Mouse (Mus musculus) small intestine, adult 2 months (tissue): ENCODE data around the gene Ephb3.
"Not testable (repeated sequence)": the region's sequence is repeated elsewhere in the genome, so short reads cannot be mapped to it uniquely, and the experiment has no call there.

Experiments used
- CTCF ChIP-seq: fragments of 200-500 bp; IDR thresholded peaks from 2 replicates; pipeline ENCODE4 v1.5.1; 2012; ENCODE audit warnings: low read depth, mild to moderate bottlenecking, control low read depth, inconsistent platforms, low read length, moderate library complexity, mixed read lengths; ENCODE audit not compliant: insufficient replicate concordance, insufficient read length; ENCODE audit errors: extremely low read depth
- POLR2A ChIP-seq: fragments of 200-500 bp; IDR thresholded peaks from 2 replicates; pipeline ENCODE4 v1.6.1; 2012; ENCODE audit warnings: low read depth, mild to moderate bottlenecking, control low read depth, inconsistent platforms, low read length, moderate library complexity

- not testable (repeated sequence) for TF ChIP-seq POLR2A, CTCF
Measured at GRCm38 (mm10) chr16:21159226-21159625, 45.3 kb upstream of the Ephb3 start.
